Mouse (Mus musculus) ovary, adult 18-20 months (tissue): ENCODE measurements around the gene Ms4a14.
"Not testable (repeated sequence)": the region's sequence is repeated elsewhere in the genome, so short reads cannot be mapped to it uniquely, and the experiment has no call there.

ENCODE experiments used
- DNase-seq: peaks from one replicate; pipeline ENCODE4 v3.0.0; 2022; ENCODE audit warnings: low spot score, mixed read lengths

The Ms4a14 gene

DNA sequence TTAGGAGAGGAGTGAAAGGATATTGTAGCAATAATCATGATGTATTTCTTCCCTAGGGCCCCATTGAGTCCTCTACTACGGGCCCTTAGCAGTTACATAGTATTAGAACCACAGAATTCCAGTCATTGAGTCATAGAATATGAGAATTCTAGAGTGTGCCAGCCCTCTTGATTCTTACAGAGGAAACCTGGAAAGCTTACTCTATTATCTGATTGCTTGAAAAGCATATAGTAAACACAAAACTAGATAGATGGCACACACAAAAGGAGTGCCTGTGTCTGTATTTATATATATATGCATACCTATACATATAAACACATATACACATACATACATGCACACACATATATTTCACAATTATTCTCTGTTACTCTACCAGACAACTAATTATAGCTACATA is at the start of gene Ms4a14:
Gene Ms4a14, minus strand, starts transcription at position 101 of the 400 bp plus-strand sequence.
- no peak for DNase-seq

- no peak for DNase-seq
Measured at GRCm38 (mm10) chr19:11362002-11362401, 47.7 kb upstream of the Ms4a14 start.

DNA sequence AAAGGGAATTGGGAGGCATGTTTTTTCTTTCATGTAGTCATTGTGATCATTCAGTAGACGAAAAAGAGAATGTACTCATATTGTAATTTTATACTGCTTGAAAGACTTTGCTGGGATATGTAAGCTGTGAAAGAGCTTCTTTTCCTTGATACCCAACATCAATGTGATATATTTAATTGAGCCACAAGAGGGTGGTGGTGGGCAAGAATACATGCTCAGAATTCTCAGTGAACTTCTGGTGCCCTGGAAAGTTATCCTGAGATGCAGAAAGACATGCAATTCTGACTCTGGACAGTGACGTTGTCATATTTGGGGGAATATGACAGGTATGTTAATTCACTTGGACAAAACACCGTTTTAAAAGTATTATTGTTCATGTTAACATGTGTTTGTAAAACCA is 45.9 kb upstream of the Ms4a14 start:
- no peak for DNase-seq

DNA sequence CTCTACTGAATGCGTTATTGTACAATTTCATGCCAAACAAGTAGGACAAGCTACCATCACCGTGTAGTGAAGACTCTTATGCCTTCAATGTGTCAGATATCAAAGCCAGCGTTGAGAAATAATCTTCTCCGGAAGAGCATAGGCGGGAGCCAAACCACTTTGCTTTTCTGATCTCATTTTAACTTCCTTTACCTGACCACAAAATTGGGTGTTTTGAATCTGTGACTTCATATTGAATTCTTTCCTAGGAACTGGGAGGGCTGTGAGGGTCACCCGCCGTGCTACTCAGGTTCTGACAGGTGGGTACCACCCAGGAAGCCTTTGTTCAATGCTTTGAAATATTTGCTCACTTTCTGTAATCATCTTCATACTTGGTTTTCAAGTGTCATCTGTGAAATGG is 41.5 kb upstream of the Ms4a14 start:
- no peak for DNase-seq

DNA sequence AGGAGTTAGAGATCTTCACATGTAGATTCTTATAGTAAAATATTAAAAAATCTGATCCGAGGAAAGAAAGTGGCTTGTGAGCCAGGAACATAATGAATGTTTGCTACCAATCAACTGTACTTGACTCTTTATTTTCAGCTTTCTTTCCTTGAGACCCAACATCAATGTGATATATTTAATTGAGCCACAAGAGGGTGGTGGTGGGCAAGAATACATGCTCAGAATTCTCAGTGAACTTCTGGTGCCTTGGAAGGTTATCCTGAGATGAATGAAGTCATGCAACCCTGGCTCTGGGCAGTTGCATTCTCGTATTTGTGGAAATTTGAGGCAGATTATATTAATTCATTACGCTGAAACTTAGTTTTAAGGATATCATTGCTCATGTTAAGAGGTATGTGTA is 37.6 kb upstream of the Ms4a14 start:
- no peak for DNase-seq

GRCm38 (mm10) chr19:11349698-11350481 is 35.6 kb upstream of the Ms4a14 start:
- DNase-seq, result no peak

DNA sequence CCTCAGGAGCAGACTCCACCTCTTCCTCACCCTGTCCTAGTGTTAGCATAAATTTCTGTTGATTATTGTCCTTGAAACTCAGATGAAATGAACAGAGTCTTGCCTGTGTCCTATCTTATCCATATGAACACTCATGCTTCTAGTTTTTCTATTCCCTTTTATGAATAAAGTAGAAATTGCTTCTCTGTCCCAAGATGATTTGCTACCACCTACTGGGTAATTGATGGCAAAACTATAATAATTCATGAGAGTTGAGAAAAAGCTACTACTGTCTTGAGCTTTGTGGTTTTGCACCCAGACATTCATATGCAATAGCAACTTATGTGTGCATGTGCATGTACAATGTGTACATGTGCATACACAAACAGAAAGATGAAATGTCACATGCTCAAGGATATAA is 29.7 kb upstream of the Ms4a14 start:
- no peak for DNase-seq

DNA sequence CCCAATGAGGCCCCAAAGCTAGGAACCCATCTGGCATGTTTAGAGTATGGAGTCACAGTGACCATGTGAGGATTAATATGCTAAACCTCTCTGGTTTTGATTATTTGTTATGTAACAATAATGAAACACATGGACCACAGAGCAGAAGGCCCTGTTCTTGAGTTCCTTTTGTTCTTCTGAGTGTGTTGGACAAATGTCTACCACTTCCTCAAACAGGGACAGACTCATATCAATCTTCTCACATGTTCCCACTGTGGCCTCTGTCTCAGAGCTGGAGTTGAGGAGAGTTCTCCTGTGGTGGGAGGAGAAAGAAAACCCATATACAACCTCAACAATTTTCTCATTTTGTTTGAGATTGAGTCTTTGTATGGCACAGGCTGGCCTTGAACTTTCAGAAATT is 28.9 kb upstream of the Ms4a14 start:
- DNase-seq, result no peak

GRCm38 (mm10) chr19:11335932-11336331 is 21.7 kb upstream of the Ms4a14 start, which contains the start of gene Ms4a7:
Ms4a7 (minus strand) TSS chr19:11336146.
- DNase-seq, result no peak

DNA sequence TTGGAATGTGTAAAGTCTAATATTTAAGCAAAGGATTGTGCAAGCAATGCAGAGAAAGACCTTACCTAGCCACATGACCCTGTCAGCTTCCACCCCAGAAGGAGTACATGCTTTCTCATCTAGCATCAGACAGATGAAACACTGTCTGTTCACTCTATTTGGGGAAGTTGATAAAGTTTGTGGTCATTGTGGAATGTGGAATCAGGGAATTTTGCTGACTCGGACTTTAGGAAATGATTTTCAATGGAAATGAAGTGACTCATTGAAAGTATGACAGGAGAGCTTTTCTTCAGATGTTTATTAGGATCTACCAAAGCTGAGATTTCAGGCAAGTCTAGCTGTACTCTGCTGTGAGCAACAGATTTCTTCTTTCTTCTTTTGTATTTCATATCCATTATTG is 6.9 kb upstream of the Ms4a14 start:
- DNase-seq, result no peak

DNA sequence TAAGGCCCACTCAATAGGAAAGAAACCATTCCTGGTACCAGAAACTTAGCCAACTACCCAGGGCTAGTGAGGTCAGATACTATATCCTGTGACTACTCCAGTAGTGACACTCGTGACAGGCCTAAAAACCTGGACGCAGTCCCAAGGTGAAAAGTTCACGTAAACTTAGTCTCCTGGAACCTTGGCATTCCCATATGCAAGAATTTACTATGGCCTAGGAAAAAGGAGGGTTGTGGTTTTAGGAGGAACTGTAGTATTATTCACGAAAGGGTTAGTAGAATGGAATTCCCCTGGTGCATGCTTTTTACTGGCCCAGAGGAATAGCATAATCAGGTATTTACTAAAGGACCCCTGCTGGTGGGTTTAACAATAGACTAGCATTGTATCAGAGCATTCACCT is 2.5 kb upstream of the Ms4a14 start:
- DNase-seq, result no peak

- no peak for DNase-seq
Measured at GRCm38 (mm10) chr19:11308888-11309287, 5.4 kb downstream of the Ms4a14 start.

GRCm38 (mm10) chr19:11299529-11299928 is 14.7 kb downstream of the Ms4a14 start:
- not testable (repeated sequence) for DNase-seq

DNA sequence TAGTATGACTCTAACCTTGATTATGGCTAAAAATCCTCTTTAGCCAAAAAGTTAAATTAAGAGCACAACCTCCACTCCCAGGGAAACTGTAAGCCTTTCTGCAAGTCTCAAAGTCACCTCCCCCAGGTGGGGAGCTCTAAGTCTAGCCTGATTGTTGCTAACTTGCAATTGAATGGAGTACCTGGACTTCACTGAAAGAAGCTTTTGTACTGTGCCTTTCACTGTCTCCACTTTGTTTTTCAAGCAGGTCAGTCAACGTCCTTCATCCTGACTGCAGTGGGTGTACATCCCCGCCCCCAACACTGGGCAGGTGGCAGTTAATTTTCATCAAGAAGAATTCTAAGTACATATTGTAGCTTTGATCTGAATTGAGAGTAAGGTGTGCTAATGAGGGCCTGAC is 15.3 kb downstream of the Ms4a14 start:
- no peak for DNase-seq

DNA sequence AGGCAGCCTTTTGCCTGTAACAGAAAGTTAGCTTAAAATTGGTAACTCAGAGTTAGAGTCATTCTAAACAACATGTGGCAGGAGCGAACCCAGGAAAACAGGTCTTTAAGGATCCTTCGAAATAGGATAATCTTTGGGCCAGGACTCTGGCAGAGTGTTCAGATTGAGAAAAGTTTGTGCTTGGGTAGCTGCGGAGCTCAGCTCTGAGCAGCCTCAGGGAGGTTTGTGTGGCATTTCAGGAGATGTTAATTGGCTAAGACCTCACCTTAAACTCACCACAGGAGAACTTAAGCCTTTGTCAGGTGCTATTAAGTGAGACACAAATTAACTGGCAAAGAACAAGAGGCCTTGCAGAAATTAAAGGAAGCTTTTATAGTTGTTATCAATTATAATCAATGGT is 20.6 kb downstream of the Ms4a14 start:
- not testable (repeated sequence) for DNase-seq

GRCm38 (mm10) chr19:11292990-11293389 is 21.3 kb downstream of the Ms4a14 start:
- no peak for DNase-seq

DNA sequence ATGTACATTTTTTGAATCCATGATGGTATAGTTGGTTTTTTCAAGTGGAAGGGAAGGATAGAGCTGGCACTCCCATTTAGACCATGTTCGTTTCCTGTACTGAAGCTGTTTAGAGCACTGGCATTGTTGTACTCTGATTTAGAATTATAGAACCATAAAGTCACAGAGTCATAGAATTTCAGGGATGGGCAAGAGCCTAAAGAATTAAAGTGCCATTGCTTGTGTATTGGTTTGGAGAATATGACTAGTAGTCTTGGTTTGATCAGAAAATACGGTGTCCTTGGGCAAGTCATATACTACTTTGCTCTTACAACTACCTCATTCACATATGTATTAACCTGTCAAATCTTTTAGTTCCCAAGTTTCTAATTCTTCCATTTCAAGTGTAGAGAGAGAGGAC is 30.5 kb downstream of the Ms4a14 start, which contains the start of gene Ms4a5:
Gene Ms4a5, minus strand, starts transcription at position 101 of the 400 bp plus-strand sequence.
- no peak for DNase-seq

DNA sequence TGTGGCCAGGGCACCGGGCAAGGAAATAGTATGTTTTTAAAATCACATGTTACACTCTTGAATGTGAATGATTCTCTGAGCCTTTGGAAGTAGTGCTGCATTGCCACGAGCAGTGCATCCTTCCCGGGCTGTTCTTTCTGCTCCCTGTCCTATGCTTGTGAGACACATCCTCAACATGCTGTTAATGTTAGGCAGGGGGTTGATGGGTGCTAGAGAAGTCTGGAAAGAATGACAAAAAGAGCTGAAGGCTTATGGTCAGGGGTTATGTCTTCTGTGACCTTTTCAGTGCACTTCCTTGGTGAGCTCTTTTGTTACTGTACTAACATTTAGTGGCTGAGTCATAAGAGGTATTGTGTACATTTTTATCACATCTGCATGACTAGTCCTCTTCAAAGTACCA is 34.0 kb downstream of the Ms4a14 start:
- no peak for DNase-seq

- no peak for DNase-seq
Measured at GRCm38 (mm10) chr19:11276431-11276830, 37.8 kb downstream of the Ms4a14 start.

DNA sequence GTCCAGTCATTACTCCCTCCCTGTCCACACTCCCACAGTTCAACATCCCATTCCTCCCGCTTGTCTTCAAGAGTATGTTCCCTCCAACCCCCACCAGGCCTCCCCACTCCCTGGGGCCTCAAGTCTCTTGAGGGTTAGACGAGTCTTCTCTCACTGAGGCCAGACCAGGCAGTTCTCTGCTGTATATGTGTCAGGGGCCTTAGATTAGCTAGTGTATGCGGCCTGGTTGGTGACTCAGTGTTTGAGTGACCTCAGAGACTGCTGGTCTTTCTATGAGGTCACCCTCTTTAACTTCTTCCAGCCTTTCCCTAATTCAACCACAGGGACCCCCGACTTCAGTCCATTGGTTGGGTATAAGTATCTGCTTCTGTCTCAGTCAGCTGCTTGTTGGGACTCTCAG is 47.3 kb downstream of the Ms4a14 start:
- no peak for DNase-seq

DNA sequence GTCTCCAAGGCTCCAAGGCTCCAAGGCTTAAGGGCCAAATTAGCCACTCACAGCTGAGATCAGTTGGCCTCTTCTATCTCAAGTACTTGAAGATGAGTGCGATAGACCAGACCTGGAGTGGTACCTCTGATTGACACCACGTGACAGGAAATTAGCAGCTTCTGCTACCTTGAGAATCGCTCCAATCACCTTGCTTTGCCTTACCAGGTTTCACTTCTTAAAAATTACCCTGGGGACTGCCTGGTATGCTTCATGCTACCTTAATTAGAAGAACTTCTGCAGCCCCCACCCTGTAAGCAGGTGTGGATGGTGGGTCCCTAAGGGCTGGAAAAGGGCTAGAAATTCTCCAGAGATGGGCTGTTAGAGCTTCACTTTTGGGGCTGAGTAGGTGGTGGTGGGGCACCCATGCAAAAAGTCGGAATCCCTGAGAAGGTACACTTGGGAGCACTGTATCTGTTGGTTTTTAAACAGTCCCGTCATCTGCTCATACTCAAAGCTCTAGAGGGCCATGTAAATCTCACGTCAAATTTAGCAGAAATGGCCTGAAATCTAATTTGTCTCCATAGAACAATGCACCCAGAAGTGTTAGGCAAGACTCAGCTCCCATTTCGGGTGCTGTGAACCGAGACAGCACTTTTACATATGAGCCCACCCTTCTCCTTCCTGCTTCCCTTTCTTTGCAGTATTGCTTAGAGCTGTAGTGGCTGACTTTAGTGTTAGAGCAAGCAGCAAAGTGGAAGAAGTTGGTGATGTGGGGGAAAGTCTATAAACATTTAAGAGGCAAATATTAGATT is 48.0 kb downstream of the Ms4a14 start, which contains the start of gene Ms4a1:
Gene Ms4a1, minus strand, starts transcription at position 190 of the 794 bp plus-strand sequence.
- no peak for DNase-seq

DNA sequence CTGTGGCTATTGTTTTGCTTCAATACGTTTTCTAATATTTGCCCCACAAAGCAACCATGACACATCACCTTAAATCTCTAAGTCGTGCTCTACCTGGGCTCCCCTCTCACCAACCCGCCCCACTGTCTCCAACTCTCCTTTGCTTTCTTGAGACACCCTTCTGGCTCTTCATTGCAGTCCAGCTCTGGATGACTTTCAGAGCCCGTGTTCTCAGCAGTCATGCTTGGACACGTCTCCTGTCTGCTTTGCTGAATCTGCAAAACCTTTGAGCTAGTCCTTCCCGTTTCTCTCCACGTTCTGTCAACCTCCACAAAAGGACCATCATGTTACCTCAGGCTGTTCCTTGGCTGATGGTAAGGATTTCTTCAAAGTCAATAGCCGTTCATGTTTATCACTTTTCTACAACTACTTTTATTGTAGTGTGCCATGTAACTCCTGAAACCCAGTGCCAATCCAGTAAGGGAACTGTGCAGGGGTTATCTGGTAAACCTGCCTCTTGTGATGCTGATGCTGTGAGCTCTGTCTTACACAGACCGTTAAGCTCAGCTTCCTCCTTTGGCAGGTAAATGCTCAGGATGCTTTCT is 49.6 kb downstream of the Ms4a14 start:
- no peak for DNase-seq

DNA sequence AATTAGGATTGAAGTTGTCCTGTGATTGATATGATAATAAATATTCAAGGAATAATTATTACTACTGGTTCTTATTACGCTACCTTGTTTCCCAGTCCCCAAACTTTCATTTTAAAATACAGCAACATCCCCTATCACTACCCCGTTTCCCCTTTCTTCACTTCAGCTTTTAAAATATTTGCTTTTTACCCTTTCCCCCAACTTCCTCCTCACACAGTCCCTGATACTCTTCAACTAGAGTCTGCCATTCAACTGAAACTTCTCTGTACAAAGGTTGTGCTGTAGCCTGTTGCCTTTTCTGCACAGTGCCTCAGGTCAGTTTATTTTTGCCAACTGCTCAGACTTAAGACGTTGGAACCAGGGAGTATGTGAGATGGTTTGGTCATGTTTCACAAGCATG is 50.7 kb downstream of the Ms4a14 start:
- DNase-seq, result no peak
